Mouse (Mus musculus): ENCODE measurements at regions not wholly inside any gene's neighbourhood (a gene's known extent, or its start where the extent isn't known, plus 50 kb on each side); places are given as distances from the start of the nearest gene placed in this dataset.

GRCm38 (mm10) chr2:82360224-82360623 is 307.2 kb downstream of the Zfp804a start:
- no peak for DNase-seq

- DNase-seq: peak in 1 of 2 experiments; percentile 10
These were observed 320.1 kb downstream of the Zfp804a start for GRCm38 (mm10) chr2:82373152-82373551.

GRCm38 (mm10) chr2:82378476-82378875 is 325.5 kb downstream of the Zfp804a start:
- no peak for DNase-seq

- no peak for DNase-seq
These were observed 332.1 kb downstream of the Zfp804a start for GRCm38 (mm10) chr2:82385123-82385522.

GRCm38 (mm10) chr2:82387744-82388143 is 334.7 kb downstream of the Zfp804a start:
- DNase-seq: no peak

- no peak for DNase-seq
These were observed 342.4 kb downstream of the Zfp804a start for GRCm38 (mm10) chr2:82395426-82395825.

GRCm38 (mm10) chr2:82445706-82446105 is 392.7 kb downstream of the Zfp804a start:
- DNase-seq: no peak

- no peak for DNase-seq
These were observed 402.7 kb downstream of the Zfp804a start for GRCm38 (mm10) chr2:82455743-82456142.

Data from cerebellum, adult 18-20 months (tissue).